Mouse (Mus musculus) embryonic facial prominence, embryonic 13.5 days (tissue): ENCODE results near the gene Parva. TPM values are rescaled to one million over a fixed set of nuclear protein-coding genes. Genes with fewer than 3 reads are reported as not detected.

Source experiments
- ATAC-seq: fragments of 200-750 bp; cut with Nextera tagmentation; 2 replicates; pipeline ENCODE4 v1.8.0; 2017; ENCODE audit warnings: low read depth; ENCODE audit not compliant: insufficient number of reproducible peaks, insufficient read depth, low FRiP score, low TSS enrichment
- H3K27ac ChIP-seq: fragments of 300-500 bp; sonication (generic); 2 replicates; pipeline ENCODE4 v1.5.1; 2015; ENCODE audit warnings: moderate library complexity, mild to moderate bottlenecking, inconsistent platforms
- H3K27me3 ChIP-seq: fragments of 300-500 bp; sonication (generic); 2 replicates; pipeline ENCODE4 v1.6.1; 2015; ENCODE audit warnings: mild to moderate bottlenecking, inconsistent platforms
- H3K36me3 ChIP-seq: fragments of 300-500 bp; sonication (generic); 2 replicates; pipeline ENCODE4 v1.6.1; 2015; ENCODE audit warnings: mild to moderate bottlenecking, inconsistent platforms
- H3K4me1 ChIP-seq: fragments of 300-500 bp; sonication (generic); 2 replicates; pipeline ENCODE4 v1.6.1; 2015; ENCODE audit warnings: inconsistent platforms
- H3K4me2 ChIP-seq: fragments of 300-500 bp; sonication (generic); 2 replicates; pipeline ENCODE4 v1.6.1; 2015; ENCODE audit warnings: moderate library complexity, mild to moderate bottlenecking, inconsistent platforms
- H3K4me3 ChIP-seq: fragments of 300-500 bp; sonication (generic); 2 replicates; pipeline ENCODE4 v1.5.1; 2015; ENCODE audit warnings: mild to moderate bottlenecking, inconsistent platforms
- H3K9ac ChIP-seq: fragments of 300-500 bp; sonication (generic); 2 replicates; pipeline ENCODE4 v1.6.1; 2015; ENCODE audit warnings: mild to moderate bottlenecking, inconsistent platforms
- H3K9me3 ChIP-seq: fragments of 300-500 bp; sonication (generic); 2 replicates; pipeline ENCODE4 v1.6.1; 2016; ENCODE audit warnings: inconsistent platforms
- WGBS: fragments of 180-500 bp; shearing (Covaris S2); methylation state at CpG from one replicate; pipeline ENCODE4 v1.1.7; 2015; ENCODE audit warnings: mixed read lengths; 5-methylcytosine and 5-hydroxymethylcytosine counted together
- polyA plus RNA-seq: library from polyadenylated mRNA; unstranded; fragments of >200 nt; fragmentation: Nextera tagmentation; extraction: Ambion mirVana; gene quantifications from 2 replicates; pipeline ENCODE4 v1.2.1, GENCODE M21; 2015

The Parva gene
- polyA plus RNA-seq, 1 experiment from 2014 or later, result 89.1 TPM

GRCm38 (mm10) chr7:112428158-112428535 is 842 bp downstream of the Parva start:
- H3K4me2 ChIP-seq, result peak overlapping the region; percentile 79
- peak; percentile 89 for ATAC-seq
- under 1% methylated on average over 22 of the region's 22 CpGs for WGBS
- peak overlapping the region; percentile 93 for H3K9ac ChIP-seq
- peak overlapping the region; percentile 99 for H3K27ac ChIP-seq
- peak overlapping the region; percentile 78 for H3K4me3 ChIP-seq
- H3K9me3 ChIP-seq, result peaks cover 3% of the 10 kb centered on the region; the same call in 1 of the 2 replicates
- no peaks in the 10 kb centered on the region for H3K27me3 ChIP-seq
- peaks cover 20% of the 10 kb centered on the region for H3K4me1 ChIP-seq
- H3K36me3 ChIP-seq, result no peaks in the 10 kb centered on the region

DNA sequence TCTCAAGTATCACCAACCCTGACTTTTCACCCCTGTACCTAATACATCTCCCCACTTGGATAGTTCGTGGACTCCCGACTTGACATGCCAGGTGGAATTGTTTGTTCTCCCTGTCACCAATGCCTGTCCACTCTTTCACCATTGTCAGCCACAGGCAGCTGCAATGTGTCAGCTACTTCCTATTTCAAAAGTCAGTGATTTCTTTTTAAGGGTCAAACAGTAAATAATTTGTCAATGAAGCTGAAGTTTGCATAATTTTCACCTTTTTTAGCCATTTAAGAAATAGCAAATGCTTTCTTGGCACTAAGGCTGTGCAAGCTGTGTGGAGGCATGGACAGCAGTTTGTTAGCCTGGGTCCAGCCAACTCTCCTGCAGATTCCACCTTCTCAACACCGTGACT is 12.5 kb downstream of the Parva start:
- peaks cover 39% of the 10 kb centered on the region for H3K4me1 ChIP-seq

GRCm38 (mm10) chr7:112444152-112444984 is 17.1 kb downstream of the Parva start:
- H3K4me2 ChIP-seq, result peak overlapping the region; percentile 16; the same call in 1 of the 2 replicates
- H3K9ac ChIP-seq, result peak overlapping the region; percentile 27; the same call in 1 of the 2 replicates
- peaks cover 6% of the 10 kb centered on the region; the same call in 1 of the 2 replicates for H3K36me3 ChIP-seq
- no peak overlapping the region for H3K4me3 ChIP-seq
- 46% methylated on average over 12 of the region's 12 CpGs for WGBS
- H3K27me3 ChIP-seq, result no peaks in the 10 kb centered on the region
- H3K9me3 ChIP-seq, result no peaks in the 10 kb centered on the region
- 0 out of 2 replicates have a peak, but pooled peaks have one; percentile 65 for ATAC-seq
- peak overlapping the region; percentile 40 for H3K27ac ChIP-seq
- H3K4me1 ChIP-seq, result peaks cover 44% of the 10 kb centered on the region

More for the DNA sequence above, 12.5 kb downstream of the Parva start:
- Histone ChIP-seq H3K9me3 (peaks cover 7% of the 10 kb centered on the region; the same call in 1 of the 2 replicates), H3K36me3 (peaks cover 7% of the 10 kb centered on the region), H3K4me2 (no peak overlapping the region), H3K4me3 (no peak overlapping the region), H3K27ac (no peak overlapping the region), H3K9ac (no peak overlapping the region), H3K27me3 (no peaks in the 10 kb centered on the region)
- no peak for ATAC-seq
- WGBS, result 84% methylated on average over 3 of the region's 3 CpGs

DNA sequence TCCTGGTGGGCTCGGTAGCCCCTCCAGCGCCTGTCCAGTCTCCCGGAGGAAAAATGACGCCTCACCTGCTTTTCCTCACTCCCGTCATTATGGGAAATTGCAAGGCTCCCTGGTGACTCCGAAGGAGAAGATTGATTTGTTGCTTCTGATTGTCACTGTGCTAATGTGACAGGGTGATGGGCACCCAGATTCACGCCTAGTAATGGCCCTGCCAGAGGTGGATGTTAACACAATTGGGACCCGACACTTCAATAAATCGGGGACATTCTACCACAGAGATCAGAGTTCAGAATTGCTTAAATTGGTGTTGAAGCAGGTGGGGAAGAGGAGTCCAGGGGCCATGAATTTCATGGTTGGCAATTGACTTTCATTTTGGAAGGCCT is 17.7 kb downstream of the Parva start:
- ATAC-seq, result no peak
- H3K4me3 ChIP-seq, result no peak overlapping the region
- peak overlapping the region; percentile 16; the same call in 1 of the 2 replicates for H3K4me2 ChIP-seq
- WGBS, result 46% methylated on average over 9 of the region's 9 CpGs
- H3K36me3 ChIP-seq, result peaks cover 6% of the 10 kb centered on the region; the same call in 1 of the 2 replicates
- H3K9me3 ChIP-seq, result no peaks in the 10 kb centered on the region
- 0 out of 2 replicates have a peak overlapping the region, but pooled peaks have one; percentile 40 for H3K27ac ChIP-seq
- H3K4me1 ChIP-seq, result peaks cover 44% of the 10 kb centered on the region
- H3K9ac ChIP-seq, result peak overlapping the region; percentile 27; the same call in 1 of the 2 replicates
- no peaks in the 10 kb centered on the region for H3K27me3 ChIP-seq

DNA sequence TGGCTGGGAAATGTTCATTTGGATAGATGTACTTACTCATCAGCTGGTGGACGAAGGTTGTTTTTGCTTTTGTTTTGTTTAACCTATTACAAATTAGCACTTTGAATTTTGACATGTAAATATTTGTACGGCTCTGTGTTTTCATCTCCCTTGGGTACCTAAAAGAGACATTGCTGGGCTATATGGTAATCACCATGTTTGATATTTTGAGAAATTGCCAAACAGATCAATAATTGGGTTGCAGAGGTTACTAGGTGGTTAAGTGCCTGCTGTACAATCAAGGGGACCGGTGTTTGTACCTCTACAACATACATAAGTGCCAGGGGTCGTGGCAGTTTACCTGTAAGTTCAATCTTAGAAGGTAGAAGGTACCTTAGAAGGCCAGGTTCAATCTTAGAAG is 19.2 kb downstream of the Parva start:
- no peak overlapping the region for H3K4me2 ChIP-seq
- no peak overlapping the region for H3K4me3 ChIP-seq
- peaks cover 6% of the 10 kb centered on the region; the same call in 1 of the 2 replicates for H3K36me3 ChIP-seq
- H3K9ac ChIP-seq, result no peak overlapping the region
- no peaks in the 10 kb centered on the region for H3K9me3 ChIP-seq
- 89% methylated on average over 4 of the region's 4 CpGs for WGBS
- H3K4me1 ChIP-seq, result peaks cover 33% of the 10 kb centered on the region
- H3K27ac ChIP-seq, result no peak overlapping the region
- ATAC-seq, result no peak
- H3K27me3 ChIP-seq, result no peaks in the 10 kb centered on the region

- Histone ChIP-seq H3K4me1 (peaks cover 24% of the 10 kb centered on the region), H3K36me3 (peaks cover 6% of the 10 kb centered on the region; the same call in 1 of the 2 replicates), H3K27me3 (no peaks in the 10 kb centered on the region), H3K27ac (no peak overlapping the region), H3K4me2 (no peak overlapping the region), H3K9me3 (no peaks in the 10 kb centered on the region), H3K9ac (no peak overlapping the region), H3K4me3 (no peak overlapping the region)
- 87% methylated on average over 8 of the region's 8 CpGs for WGBS
- ATAC-seq, result no peak
These were observed 22.8 kb downstream of the Parva start for GRCm38 (mm10) chr7:112449954-112450700.

DNA sequence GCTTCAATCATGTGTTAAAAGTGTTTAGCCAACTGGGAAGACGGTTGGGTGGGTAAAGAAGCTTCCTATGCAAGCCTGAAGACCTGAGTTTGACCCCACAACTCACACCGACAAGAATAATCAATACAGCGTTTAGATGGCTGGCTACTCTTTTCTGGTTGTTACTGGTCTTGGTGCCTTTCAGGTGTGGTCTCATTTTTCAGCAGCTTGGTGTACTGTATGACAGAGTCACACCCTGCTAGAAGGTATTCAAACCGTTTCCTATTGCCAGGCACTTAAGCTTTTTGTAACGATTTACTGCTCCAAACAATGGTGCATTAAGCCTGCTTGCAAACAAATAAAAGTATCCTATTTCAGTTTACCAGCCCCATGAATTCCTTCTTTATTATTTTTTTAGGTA is 25.2 kb downstream of the Parva start:
- Histone ChIP-seq H3K4me1 (peaks cover 35% of the 10 kb centered on the region), H3K27ac (0 out of 2 replicates have a peak overlapping the region, but pooled peaks have one; percentile 53), H3K9me3 (no peaks in the 10 kb centered on the region), H3K4me2 (no peak overlapping the region), H3K9ac (no peak overlapping the region), H3K36me3 (no peaks in the 10 kb centered on the region), H3K27me3 (no peaks in the 10 kb centered on the region), H3K4me3 (no peak overlapping the region)
- no peak for ATAC-seq
- WGBS, result 54% methylated on average over 5 of the region's 5 CpGs

GRCm38 (mm10) chr7:112453805-112454214 is 26.5 kb downstream of the Parva start:
- no peaks in the 10 kb centered on the region for H3K27me3 ChIP-seq
- no peak for ATAC-seq
- no peak overlapping the region for H3K4me3 ChIP-seq
- peaks cover 48% of the 10 kb centered on the region for H3K4me1 ChIP-seq
- H3K9me3 ChIP-seq, result no peaks in the 10 kb centered on the region
- H3K9ac ChIP-seq, result 0 out of 2 replicates have a peak overlapping the region, but pooled peaks have one; percentile 23
- peak overlapping the region; percentile 80 for H3K27ac ChIP-seq
- no peaks in the 10 kb centered on the region for H3K36me3 ChIP-seq
- no peak overlapping the region for H3K4me2 ChIP-seq
- WGBS, result 7% methylated on average over 3 of the region's 3 CpGs

- Histone ChIP-seq H3K4me3 (no peak overlapping the region), H3K27me3 (no peaks in the 10 kb centered on the region), H3K9me3 (no peaks in the 10 kb centered on the region), H3K4me2 (no peak overlapping the region), H3K27ac (peak overlapping the region; percentile 80), H3K4me1 (peaks cover 51% of the 10 kb centered on the region), H3K9ac (0 out of 2 replicates have a peak overlapping the region, but pooled peaks have one; percentile 23), H3K36me3 (no peaks in the 10 kb centered on the region)
- no peak for ATAC-seq
- 59% methylated on average over 6 of the region's 6 CpGs for WGBS
These were observed 27.1 kb downstream of the Parva start for GRCm38 (mm10) chr7:112454380-112454779.

DNA sequence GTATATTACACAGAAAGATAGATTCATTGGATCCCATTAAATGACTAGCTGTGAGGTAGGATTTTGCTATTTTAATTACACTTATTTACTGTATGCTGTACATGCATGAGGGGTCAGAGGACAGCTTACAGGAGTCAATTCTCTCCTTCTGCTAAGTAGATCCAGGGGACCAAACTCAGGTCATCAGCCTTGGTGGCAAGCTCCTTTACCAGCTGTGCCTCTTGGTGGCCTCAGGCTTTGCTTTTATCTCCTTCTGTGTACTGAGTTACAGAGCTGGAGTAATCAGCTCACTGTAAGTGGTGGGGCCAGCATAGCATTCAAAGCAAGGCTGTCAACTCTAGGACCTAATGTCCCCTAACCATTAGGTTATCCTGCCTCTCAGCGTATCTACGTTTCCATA is 27.6 kb downstream of the Parva start:
- Histone ChIP-seq H3K9me3 (no peaks in the 10 kb centered on the region), H3K36me3 (no peaks in the 10 kb centered on the region), H3K4me3 (no peak overlapping the region), H3K4me2 (no peak overlapping the region), H3K27ac (peak overlapping the region; percentile 2; the same call in 1 of the 2 replicates), H3K4me1 (peaks cover 55% of the 10 kb centered on the region), H3K9ac (no peak overlapping the region), H3K27me3 (no peaks in the 10 kb centered on the region)
- WGBS, result 81% methylated on average over 2 of the region's 2 CpGs
- ATAC-seq, result no peak

GRCm38 (mm10) chr7:112455566-112456110 is 28.3 kb downstream of the Parva start:
- Histone ChIP-seq H3K27me3 (no peaks in the 10 kb centered on the region), H3K4me1 (peaks cover 62% of the 10 kb centered on the region), H3K27ac (no peak overlapping the region), H3K36me3 (no peaks in the 10 kb centered on the region), H3K9me3 (no peaks in the 10 kb centered on the region), H3K4me3 (no peak overlapping the region), H3K4me2 (no peak overlapping the region), H3K9ac (no peak overlapping the region)
- ATAC-seq, result no peak
- 67% methylated on average over 5 of the region's 5 CpGs for WGBS
